Mouse (Mus musculus) MEL (cell line): ENCODE measurements around the gene Mid1. TPM values are rescaled to one million over a fixed set of nuclear protein-coding genes. Genes with fewer than 3 reads are reported as not detected.

Experiments used
- DNase-seq: peaks from one replicate; pipeline ENCODE4 v3.0.0; 2011; ENCODE audit warnings: low read depth, low spot score
- H3K27ac ChIP-seq: 2 replicates; pipeline ENCODE4 v1.5.1; 2012; ENCODE audit warnings: low read depth, mild to moderate bottlenecking, control low read depth, low read length, moderate library complexity; ENCODE audit not compliant: control insufficient read depth
- H3K27me3 ChIP-seq, 2 experiments: fragments of 150-350 bp in 1 of 2; sonication (generic) in 1 of 2; 2 replicates each; pipeline ENCODE4 v1.6.1; 2012; ENCODE audit warnings: low read length in 2 of 2, mild to moderate bottlenecking in 2 of 2, improper control_type of control experiment in 1 of 2, moderate library complexity in 1 of 2; ENCODE audit not compliant: insufficient read depth in 2 of 2, control insufficient read depth in 1 of 2
- H3K36me3 ChIP-seq, 2 experiments: 2 replicates each; pipeline ENCODE4 v1.6.1; 2012 to 2014; ENCODE audit warnings: low read length in 2 of 2, improper control_type of control experiment in 1 of 2, inconsistent platforms in 1 of 2, mild to moderate bottlenecking in 1 of 2; ENCODE audit not compliant: insufficient read depth in 2 of 2, control insufficient read depth in 1 of 2
- H3K4me1 ChIP-seq, 2 experiments: fragments of 150-350 bp in 1 of 2; sonication (generic) in 1 of 2; 2 replicates each; pipeline ENCODE4 v1.6.1; 2012; ENCODE audit warnings: low read length in 2 of 2, improper control_type of control experiment in 1 of 2, mild to moderate bottlenecking in 1 of 2; ENCODE audit not compliant: insufficient read depth in 2 of 2, control insufficient read depth in 1 of 2
- H3K4me3 ChIP-seq, 2 experiments: fragments of 150-350 bp in 1 of 2; sonication (generic) in 1 of 2; 2 replicates each; pipeline ENCODE4 v1.5.1; 2012; ENCODE audit warnings: low read depth in 2 of 2, low read length in 2 of 2, mild to moderate bottlenecking in 2 of 2, moderate library complexity in 2 of 2, control low read depth in 1 of 2, improper control_type of control experiment in 1 of 2; ENCODE audit not compliant: control insufficient read depth in 1 of 2, insufficient read depth in 1 of 2
- H3K79me2 ChIP-seq: 2 replicates; pipeline ENCODE4 v1.6.1; 2012; ENCODE audit warnings: mild to moderate bottlenecking, low read length, moderate library complexity; ENCODE audit not compliant: control insufficient read depth, poor library complexity, insufficient read depth
- H3K9ac ChIP-seq: 2 replicates; pipeline ENCODE4 v1.6.1; 2012; ENCODE audit warnings: low read depth, mild to moderate bottlenecking, control low read depth, low read length, moderate library complexity; ENCODE audit not compliant: control insufficient read depth, poor library complexity, severe bottlenecking
- H3K9me3 ChIP-seq: fragments of 150-350 bp; sonication (generic); replicated peaks from 2 replicates; pipeline ENCODE4 v1.6.1; 2012; ENCODE audit warnings: mild to moderate bottlenecking, low read length, improper control_type of control experiment, moderate library complexity; ENCODE audit not compliant: insufficient read depth
- BHLHE40 ChIP-seq: IDR thresholded peaks from 2 replicates; pipeline ENCODE4 v1.6.1; 2012; ENCODE audit warnings: low read depth, mild to moderate bottlenecking, inconsistent platforms, low read length, improper control_type of control experiment, borderline replicate concordance
- CHD1 ChIP-seq: IDR thresholded peaks from 2 replicates; pipeline ENCODE4 v1.6.1; 2012; ENCODE audit warnings: low read depth, mild to moderate bottlenecking, inconsistent platforms, low read length, improper control_type of control experiment
- CTCF ChIP-seq, 3 experiments: IDR thresholded peaks in 2 of 3; conservative IDR thresholded peaks in 1 of 3; 2 replicates each; pipeline ENCODE4 v1.5.1; 2011 to 2012; ENCODE audit warnings: low read length in 3 of 3, low read depth in 2 of 3, mild to moderate bottlenecking in 2 of 3, improper control_type of control experiment in 1 of 3, inconsistent platforms in 1 of 3, mixed read lengths in 1 of 3, moderate library complexity in 1 of 3; ENCODE audit not compliant: control insufficient read depth in 1 of 3, insufficient read depth in 1 of 3, poor library complexity in 1 of 3, severe bottlenecking in 1 of 3
- E2F4 ChIP-seq: IDR thresholded peaks from 2 replicates; pipeline ENCODE4 v1.6.1; 2011; ENCODE audit warnings: low read depth, low read length, improper control_type of control experiment, borderline replicate concordance
- ELF1 ChIP-seq: IDR thresholded peaks from 2 replicates; pipeline ENCODE4 v1.6.1; 2014; ENCODE audit warnings: low read depth, mild to moderate bottlenecking, inconsistent platforms, low read length, improper control_type of control experiment, moderate library complexity
- EP300 ChIP-seq, 2 experiments: IDR thresholded peaks; 2 replicates each; pipeline ENCODE4 v1.6.1; 2011; ENCODE audit warnings: improper control_type of control experiment in 2 of 2, low read length in 2 of 2, low read depth in 1 of 2, mild to moderate bottlenecking in 1 of 2
- ETS1 ChIP-seq: IDR thresholded peaks from 2 replicates; pipeline ENCODE4 v1.6.1; 2012; ENCODE audit warnings: low read depth, mild to moderate bottlenecking, inconsistent platforms, low read length, improper control_type of control experiment, moderate library complexity
- GABPA ChIP-seq: IDR thresholded peaks from 2 replicates; pipeline ENCODE4 v1.6.1; 2012; ENCODE audit warnings: low read depth, mild to moderate bottlenecking, inconsistent platforms, low read length, improper control_type of control experiment, moderate library complexity
- GATA1 ChIP-seq: IDR thresholded peaks from 2 replicates; pipeline ENCODE4 v1.6.1; 2011; ENCODE audit warnings: low read depth, low read length, improper control_type of control experiment
- HCFC1 ChIP-seq: IDR thresholded peaks from 2 replicates; pipeline ENCODE4 v1.6.1; 2012; ENCODE audit warnings: low read depth, mild to moderate bottlenecking, inconsistent platforms, low read length, improper control_type of control experiment, moderate library complexity
- KAT2A ChIP-seq: conservative IDR thresholded peaks from 2 replicates; pipeline ENCODE4 v1.6.1; 2012; ENCODE audit warnings: low read depth, low read length, improper control_type of control experiment, inconsistent platforms
- MAFK ChIP-seq: IDR thresholded peaks from 2 replicates; pipeline ENCODE4 v1.6.1; 2011; ENCODE audit warnings: low read depth, mild to moderate bottlenecking, low read length, improper control_type of control experiment, borderline replicate concordance
- MAZ ChIP-seq: IDR thresholded peaks from 2 replicates; pipeline ENCODE4 v1.6.1; 2012; ENCODE audit warnings: low read depth, mild to moderate bottlenecking, inconsistent platforms, low read length, improper control_type of control experiment
- MXI1 ChIP-seq: IDR thresholded peaks from 2 replicates; pipeline ENCODE4 v1.6.1; 2011; ENCODE audit warnings: mild to moderate bottlenecking, low read depth, low read length, improper control_type of control experiment
- MYB ChIP-seq: IDR thresholded peaks from 2 replicates; pipeline ENCODE4 v1.6.1; 2011; ENCODE audit warnings: mild to moderate bottlenecking, low read depth, low read length, improper control_type of control experiment
- MYC ChIP-seq: IDR thresholded peaks from 2 replicates; pipeline ENCODE4 v1.6.1; 2011; ENCODE audit warnings: low read depth, mild to moderate bottlenecking, low read length, improper control_type of control experiment, moderate library complexity
- NELFE ChIP-seq: IDR thresholded peaks from 2 replicates; pipeline ENCODE4 v1.6.1; 2011; ENCODE audit warnings: low read depth, low read length, improper control_type of control experiment
- NRF1 ChIP-seq: IDR thresholded peaks from 2 replicates; pipeline ENCODE4 v1.6.1; 2014; ENCODE audit warnings: low read depth, mild to moderate bottlenecking, inconsistent platforms, low read length, improper control_type of control experiment, moderate library complexity; ENCODE audit not compliant: poor library complexity, insufficient read depth, severe bottlenecking
- POLR2A ChIP-seq, 2 experiments: IDR thresholded peaks; 2 replicates each; pipeline ENCODE4 v1.6.1; 2011 to 2012; ENCODE audit warnings: low read length in 2 of 2, mild to moderate bottlenecking in 2 of 2, control low read depth in 1 of 2, improper control_type of control experiment in 1 of 2, low read depth in 1 of 2, moderate library complexity in 1 of 2; ENCODE audit not compliant: control insufficient read depth in 1 of 2, insufficient read depth in 1 of 2, poor library complexity in 1 of 2
- POLR2AphosphoS2 ChIP-seq: IDR thresholded peaks from 2 replicates; pipeline ENCODE4 v1.6.1; 2011; ENCODE audit warnings: low read length, improper control_type of control experiment
- POLR2AphosphoS5 ChIP-seq: IDR thresholded peaks from 2 replicates; pipeline ENCODE4 v1.6.1; 2012; ENCODE audit warnings: low read depth, borderline replicate concordance, mild to moderate bottlenecking, inconsistent platforms, low read length, moderate library complexity, mixed read lengths
- RAD21 ChIP-seq: IDR thresholded peaks from 2 replicates; pipeline ENCODE4 v1.6.1; 2011; ENCODE audit warnings: mild to moderate bottlenecking, low read depth, low read length, improper control_type of control experiment
- RCOR1 ChIP-seq: IDR thresholded peaks from 2 replicates; pipeline ENCODE4 v1.6.1; 2012; ENCODE audit warnings: low read depth, mild to moderate bottlenecking, inconsistent platforms, low read length, improper control_type of control experiment
- SIN3A ChIP-seq: IDR thresholded peaks from 2 replicates; pipeline ENCODE4 v1.6.1; 2012; ENCODE audit warnings: low read length, improper control_type of control experiment, inconsistent platforms
- TAL1 ChIP-seq: IDR thresholded peaks from 2 replicates; pipeline ENCODE4 v1.6.1; 2012; ENCODE audit warnings: mild to moderate bottlenecking, inconsistent platforms, low read length, moderate library complexity, mixed read lengths
- TBP ChIP-seq: IDR thresholded peaks from 2 replicates; pipeline ENCODE4 v1.8.0; 2011; ENCODE audit warnings: low read depth, low read length, improper control_type of control experiment
- UBTF ChIP-seq: IDR thresholded peaks from 2 replicates; pipeline ENCODE4 v1.6.1; 2012; ENCODE audit warnings: low read depth, mild to moderate bottlenecking, inconsistent platforms, low read length, improper control_type of control experiment, moderate library complexity, borderline replicate concordance; ENCODE audit not compliant: insufficient read depth
- USF1 ChIP-seq: IDR thresholded peaks from 2 replicates; pipeline ENCODE4 v1.6.1; 2014; ENCODE audit warnings: low read depth, mild to moderate bottlenecking, inconsistent platforms, low read length, improper control_type of control experiment, moderate library complexity
- USF2 ChIP-seq, 2 experiments: IDR thresholded peaks; 2 replicates each; pipeline ENCODE4 v1.6.1; 2011 to 2012; ENCODE audit warnings: improper control_type of control experiment in 2 of 2, low read length in 2 of 2, borderline replicate concordance in 1 of 2, inconsistent platforms in 1 of 2, low read depth in 1 of 2, mild to moderate bottlenecking in 1 of 2; ENCODE audit not compliant: insufficient read depth in 1 of 2
- ZKSCAN1 ChIP-seq: IDR thresholded peaks from 2 replicates; pipeline ENCODE4 v1.6.1; 2012; ENCODE audit warnings: low read depth, mild to moderate bottlenecking, inconsistent platforms, low read length, improper control_type of control experiment, moderate library complexity
- ZMIZ1 ChIP-seq: IDR thresholded peaks from 2 replicates; pipeline ENCODE4 v1.6.1; 2012; ENCODE audit warnings: low read depth, mild to moderate bottlenecking, inconsistent platforms, low read length, improper control_type of control experiment, moderate library complexity
- polyA plus RNA-seq, 2 experiments: library from polyadenylated mRNA; stranded (reverse) in 1 of 2; unstranded in 1 of 2; fragments of >175 nt in 1 of 2; fragments of >200 nt in 1 of 2; gene quantifications; 2 replicates each; pipeline versions ENCODE4 v1.2.1 to v1.2.4; 2012; ENCODE audit warnings: low replicate concordance in 2 of 2, low read depth in 1 of 2; ENCODE audit not compliant: insufficient read length in 2 of 2, insufficient read depth in 1 of 2, missing spikeins in 1 of 2
- total RNA-seq: library from RNA; depleted of rRNA; stranded (reverse); fragments of 300-350 nt; gene quantifications from 2 replicates; pipeline ENCODE4 v1.2.3, GENCODE M21; 2012

The Mid1 gene
- total and polyA plus RNA-seq, 3 experiments: 1.4 to 7.8 TPM; not detected in 1

GRCm38 (mm10) chrX:169906054-169906508 is 221.1 kb downstream of the Mid1 start:
- Histone ChIP-seq H3K27ac (no peak overlapping the region), H3K4me1 (no peaks in the 10 kb centered on the region), H3K36me3 (no peaks in the 10 kb centered on the region), H3K9me3 (no peaks in the 10 kb centered on the region), H3K4me3 (no peak overlapping the region), H3K79me2 (no peaks in the 10 kb centered on the region), H3K9ac (no peak overlapping the region), H3K27me3 (no peaks in the 10 kb centered on the region; a peak in 2 of 4 replicates)
- TF ChIP-seq ELF1 (no peak), NRF1 (no peak), MAZ (no peak), ETS1 (no peak), BHLHE40 (no peak), UBTF (no peak), TAL1 (no peak), POLR2A (IDR thresholded peaks at IDR 0.05; ENCODE audit: control insufficient read depth in 1 of 2, insufficient read depth in 1 of 2, low read depth in 1 of 2, low read length in 2 of 2, poor library complexity in 1 of 2) (no peak), ZKSCAN1 (no peak), SIN3A (no peak), GABPA (no peak), TBP (no peak), POLR2AphosphoS2 (no peak), HCFC1 (no peak), EP300 (IDR thresholded peaks at IDR 0.05; ENCODE audit: low read depth in 1 of 2, low read length in 2 of 2) (no peak), E2F4 (no peak), KAT2A (no peak), USF2 (IDR thresholded peaks at IDR 0.05; ENCODE audit: borderline replicate concordance in 1 of 2, insufficient read depth in 1 of 2, low read depth in 1 of 2, low read length in 2 of 2) (no peak), CTCF (IDR thresholded peaks at IDR 0.05 in 2 of 3, conservative IDR thresholded peaks at IDR 0.05 in 1 of 3; ENCODE audit: control insufficient read depth in 1 of 3, insufficient read depth in 1 of 3, low read depth in 2 of 3, low read length in 3 of 3, poor library complexity in 1 of 3, severe bottlenecking in 1 of 3) (no peak), ZMIZ1 (no peak)
- DNase-seq: no peak

GRCm38 (mm10) chrX:169909898-169910297 is 224.9 kb downstream of the Mid1 start:
- H3K79me2 ChIP-seq: no peaks in the 10 kb centered on the region
- H3K9ac ChIP-seq: no peak overlapping the region
- H3K27me3 ChIP-seq: no peaks in the 10 kb centered on the region; a peak in 1 of 4 replicates
- no peak overlapping the region for H3K27ac ChIP-seq
- DNase-seq: no peak
- no peak overlapping the region for H3K4me3 ChIP-seq
- H3K9me3 ChIP-seq: no peaks in the 10 kb centered on the region
- no peaks in the 10 kb centered on the region for H3K36me3 ChIP-seq
- TF ChIP-seq TAL1 (no peak), USF1 (no peak), MAZ (no peak), CHD1 (no peak), MYC (no peak), RCOR1 (no peak), POLR2AphosphoS5 (no peak), RAD21 (no peak), MXI1 (no peak), MYB (no peak), E2F4 (no peak), GATA1 (no peak), GABPA (no peak), NELFE (no peak), UBTF (no peak), EP300 (IDR thresholded peaks at IDR 0.05; ENCODE audit: low read depth in 1 of 2, low read length in 2 of 2) (no peak), BHLHE40 (no peak), MAFK (no peak)
- TF ChIP-seq, all 39 proteins: peak for 0
- no peaks in the 10 kb centered on the region for H3K4me1 ChIP-seq
